17 mouse cellular contexts compared by ENCODE assay signal in genomic region chr10:117572746-117573595, GRCm38 (mm10).
"Had no signal": no experiment of that assay in that cellular context is flagged by ENCODE, and none has a peak within 500 bp of the region (broad histone marks: within the 10 kb centered on the region; RNA-seq: fewer than 3 reads in every experiment).

No protein-coding gene starts in this region.

- H3K27ac ChIP-seq: gastrocnemius, adult 2 months; heart, embryonic 13.5 days; heart, embryonic 15.5 days; hindbrain, embryonic 13.5 days; hindbrain, embryonic 15.5 days; hindbrain, postnatal 0 days; kidney, postnatal 0 days; limb, embryonic 13.5 days; limb, embryonic 15.5 days; liver, embryonic 12.5 days had no signal

- H3K4me3 ChIP-seq: heart, embryonic 15.5 days; hindbrain, embryonic 13.5 days; hindbrain, embryonic 15.5 days; limb, embryonic 13.5 days; limb, embryonic 15.5 days; liver, embryonic 12.5 days had no signal

- H3K4me2 ChIP-seq: heart, embryonic 15.5 days; hindbrain, embryonic 13.5 days; hindbrain, embryonic 15.5 days; liver, embryonic 12.5 days had no signal

- DNase-seq: gastrocnemius, postnatal 25 days; kidney, adult 11 months; kidney, adult 2 months; kidney, postnatal 14 days; kidney, postnatal 36 days; left cerebral cortex, postnatal 4 days had no signal

- ATAC-seq: hindbrain, postnatal 0 days; intestine, embryonic 16.5 days; liver, embryonic 12.5 days had no signal

- H3K9ac ChIP-seq: heart, embryonic 13.5 days; heart, embryonic 15.5 days; hindbrain, embryonic 13.5 days; hindbrain, embryonic 15.5 days; limb, embryonic 13.5 days; limb, embryonic 15.5 days; liver, embryonic 12.5 days had no signal

- H3K36me3 ChIP-seq: heart, embryonic 13.5 days; heart, embryonic 15.5 days; hindbrain, embryonic 13.5 days; hindbrain, embryonic 15.5 days; limb, embryonic 13.5 days; limb, embryonic 15.5 days; liver, embryonic 12.5 days had no signal

- H3K4me1 ChIP-seq: liver, embryonic 12.5 days had no signal

- H3K9me3 ChIP-seq: heart, embryonic 13.5 days; heart, embryonic 15.5 days; hindbrain, embryonic 13.5 days; hindbrain, embryonic 15.5 days; limb, embryonic 13.5 days; limb, embryonic 15.5 days; liver, embryonic 12.5 days had no signal
